Mouse (Mus musculus): ENCODE data around the gene Ms4a6d.

GRCm38 (mm10) chr19:11640732-11641131, 36.1 kb upstream of the Ms4a6d start, which contains the start of gene Ms4a3:
- no peak for TF ChIP-seq CTCF (IDR thresholded peaks at IDR 0.05; ENCODE audit: insufficient read depth, low read depth, low read length)
- TF ChIP-seq POLR2A (IDR thresholded peaks at IDR 0.05; ENCODE audit: insufficient read depth, low read depth, low read length) = no peak

Measured in olfactory bulb, adult 2 months (tissue).